Comparison of ENCODE assay signal across 15 mouse cellular contexts in genomic region chr19:23520629-23521028, GRCm38 (mm10).
DNase-seq lines count a peak whose midpoint lies in the region; ATAC-seq and TF ChIP-seq lines count a peak whose summit lies in the region.
"Had no signal": no experiment of that assay in that cellular context is flagged by ENCODE, and none has a peak within 500 bp of the region (broad histone marks: within the 10 kb centered on the region; RNA-seq: fewer than 3 reads in every experiment).

No protein-coding gene starts in this region.

- H3K27me3 ChIP-seq in heart, postnatal 0 days (ENCODE audit: control insufficient read depth, insufficient read depth, low read length) = no peaks in the 10 kb centered on the region
- H3K27me3 ChIP-seq: embryonic facial prominence, embryonic 12.5 days; lung, embryonic 15.5 days; midbrain, embryonic 13.5 days had no signal

- H3K4me3 ChIP-seq in left cerebral cortex, adult 2 months = no peak overlapping the region
- no peak overlapping the region for H3K4me3 ChIP-seq in heart, postnatal 0 days (ENCODE audit: low read depth, low read length)
- H3K4me3 ChIP-seq: embryonic facial prominence, embryonic 12.5 days; lung, embryonic 15.5 days; midbrain, embryonic 13.5 days had no signal

- TF ChIP-seq CTCF in left cerebral cortex, adult 2 months (IDR thresholded peaks at IDR 0.05) = no peak
- no peak for TF ChIP-seq CTCF in heart, postnatal 0 days (IDR thresholded peaks at IDR 0.05; ENCODE audit: low read depth)

- no peaks in the 10 kb centered on the region for H3K36me3 ChIP-seq in heart, postnatal 0 days (replicated peaks; ENCODE audit: control insufficient read depth, insufficient read depth, low read length)
- H3K36me3 ChIP-seq: embryonic facial prominence, embryonic 12.5 days; lung, embryonic 15.5 days; midbrain, embryonic 13.5 days had no signal

- DNase-seq in left cerebral cortex, adult 2 months (ENCODE audit: extremely low spot score in 1 of 2, low spot score in 2 of 2) = no peak
- no peak for DNase-seq in left cerebral cortex, postnatal 10 days (ENCODE audit: extremely low spot score in 1 of 2, low spot score in 2 of 2)
- peak; percentile 25 for DNase-seq in heart, postnatal 0 days (ENCODE audit: low spot score)
- DNase-seq in cerebellum, postnatal 25 days = no peak
- no peak for DNase-seq in adrenal gland, postnatal 10 days
- DNase-seq: cerebellum, adult 18-20 months; kidney, adult 18-20 months; liver; right cerebral cortex, postnatal 25 days had no signal

- peaks cover 12% of the 10 kb centered on the region for H3K4me1 ChIP-seq in heart, postnatal 0 days (ENCODE audit: control insufficient read depth, insufficient read depth)
- H3K4me1 ChIP-seq: embryonic facial prominence, embryonic 12.5 days; lung, embryonic 15.5 days; midbrain, embryonic 13.5 days had no signal

- intact Hi-C loops in left cerebral cortex, adult 2 months (cut with DNase I) = loop anchor here (1.0 to 5.0 kb wide), 2 partner anchors 221 to 603 kb away; no protein-coding TSS in a partner anchor
- intact Hi-C loops in left cerebral cortex, postnatal 10 days (cut with DNase I) = loop anchor here (5.0 kb wide), 1 partner anchor 223 kb away; no protein-coding TSS in a partner anchor

- no peak for TF ChIP-seq EP300 in heart, postnatal 0 days (IDR thresholded peaks at IDR 0.05; ENCODE audit: low read depth)

- no peaks in the 10 kb centered on the region for H3K9me3 ChIP-seq in heart, postnatal 0 days (replicated peaks; ENCODE audit: control insufficient read depth, low read length)
- H3K9me3 ChIP-seq: embryonic facial prominence, embryonic 12.5 days; lung, embryonic 15.5 days; midbrain, embryonic 13.5 days had no signal

- H3K9ac ChIP-seq in heart, postnatal 0 days (replicated peaks; ENCODE audit: low read depth, low read length) = no peak overlapping the region
- H3K9ac ChIP-seq: embryonic facial prominence, embryonic 12.5 days; lung, embryonic 15.5 days; midbrain, embryonic 13.5 days had no signal

- peak overlapping the region; percentile 54; the same call in 1 of the 2 replicates for H3K27ac ChIP-seq in left cerebral cortex, adult 2 months
- H3K27ac ChIP-seq in heart, postnatal 0 days (ENCODE audit: low read depth) = no peak overlapping the region
- H3K27ac ChIP-seq: embryonic facial prominence, embryonic 12.5 days; lung, embryonic 15.5 days; midbrain, embryonic 13.5 days had no signal

- H3K4me2 ChIP-seq in heart, postnatal 0 days (ENCODE audit: low read depth, low read length) = peak overlapping the region; percentile 34; the same call in 1 of the 2 replicates
- H3K4me2 ChIP-seq: embryonic facial prominence, embryonic 12.5 days; lung, embryonic 15.5 days; midbrain, embryonic 13.5 days had no signal

- ATAC-seq in granulocyte monocyte progenitor cell, adult 5-6 weeks (replicated peaks; ENCODE audit: poor library complexity, severe bottlenecking) = peak; percentile 93
- peak; percentile 53; the same call in 1 of the 2 replicates for ATAC-seq in heart, postnatal 0 days (ENCODE audit: insufficient read depth, low read depth)
- ATAC-seq in monocyte, adult 5-6 weeks (replicated peaks; ENCODE audit: insufficient number of reproducible peaks, low FRiP score, low TSS enrichment, poor library complexity, severe bottlenecking) = peak; percentile 75
- ATAC-seq: forebrain, embryonic 16.5 days; midbrain, embryonic 13.5 days had no signal

- 7% methylated on average over 5 of the region's 5 CpGs for WGBS in heart, postnatal 0 days
